Mouse (Mus musculus) hindbrain, postnatal 0 days (tissue): ENCODE measurements around the gene Tiam2. TPM values are rescaled to one million over a fixed set of nuclear protein-coding genes. Genes with fewer than 3 reads are reported as not detected.

Experiments used
- ATAC-seq: fragments of 200-750 bp; cut with Nextera tagmentation; 2 replicates; pipeline ENCODE4 v1.8.0; 2017; ENCODE audit warnings: mild to moderate bottlenecking, moderate TSS enrichment, moderate library complexity
- DNase-seq: peaks from one replicate; pipeline ENCODE4 v3.0.0-alpha.2; 2015; ENCODE audit warnings: low spot score
- H3K27ac ChIP-seq: fragments of 300-500 bp; sonication (generic); 2 replicates; pipeline ENCODE4 v1.5.1; 2014; ENCODE audit warnings: mild to moderate bottlenecking
- H3K27me3 ChIP-seq: fragments of 300-500 bp; sonication (generic); 2 replicates; pipeline ENCODE4 v1.6.1; 2014; ENCODE audit warnings: low read length, mixed read lengths; ENCODE audit not compliant: insufficient read depth
- H3K36me3 ChIP-seq: fragments of 300-500 bp; sonication (generic); 2 replicates; pipeline ENCODE4 v1.6.1; 2014; ENCODE audit warnings: low read length, mixed read lengths; ENCODE audit not compliant: insufficient read depth
- H3K4me1 ChIP-seq: fragments of 300-500 bp; sonication (generic); 2 replicates; pipeline ENCODE4 v1.6.1; 2014; ENCODE audit warnings: antibody characterized with exemption, low read length, mixed read lengths; ENCODE audit not compliant: insufficient read depth
- H3K4me2 ChIP-seq: fragments of 300-500 bp; sonication (generic); 2 replicates; pipeline ENCODE4 v1.6.1; 2014; ENCODE audit warnings: low read depth, mild to moderate bottlenecking, low read length, moderate library complexity, mixed read lengths
- H3K4me3 ChIP-seq: fragments of 300-500 bp; sonication (generic); 2 replicates; pipeline ENCODE4 v1.5.1; 2014; ENCODE audit warnings: low read length
- H3K9ac ChIP-seq: fragments of 300-500 bp; sonication (generic); replicated peaks from 2 replicates; pipeline ENCODE4 v1.6.1; 2014; ENCODE audit warnings: mild to moderate bottlenecking, low read length, moderate library complexity, mixed read lengths
- H3K9me3 ChIP-seq: fragments of 300-500 bp; sonication (generic); 2 replicates; pipeline ENCODE4 v1.6.1; 2016; ENCODE audit warnings: low read length, mixed read lengths
- CTCF ChIP-seq: IDR thresholded peaks from 2 replicates; pipeline ENCODE4 v1.5.1; 2016; ENCODE audit warnings: antibody characterized with exemption, control low read depth, low read depth
- WGBS: fragments of 180-500 bp; shearing (Covaris S2); extraction: QIAGEN DNeasy Blood & Tissue Kit; methylation state at CpG from one replicate; pipeline ENCODE4 v1.1.7; 2014; 5-methylcytosine and 5-hydroxymethylcytosine counted together
- polyA plus RNA-seq: library from polyadenylated mRNA; unstranded; fragments of >200 nt; fragmentation: Nextera tagmentation; extraction: Ambion mirVana; gene quantifications from 2 replicates; pipeline ENCODE4 v1.2.1, GENCODE M21; 2015
- total RNA-seq: library from RNA; depleted of rRNA; stranded (reverse); fragments of >200 nt; gene quantifications from 2 replicates; pipeline ENCODE4 v1.2.3, GENCODE M21; 2014

Tiam2 gene
- total and polyA plus RNA-seq, 2 experiments from 2014 or later, result 2.8 to 8.8 TPM

GRCm38 (mm10) chr17:3337525-3337888, 11.1 kb downstream of the Tiam2 start:
- 59% methylated on average over 4 of the region's 4 CpGs for WGBS
- DNase-seq (no peak), ATAC-seq (no peak)
- peak overlapping the region; percentile 85 for H3K27ac ChIP-seq
- H3K9me3 ChIP-seq, result no peaks in the 10 kb centered on the region
- no peak overlapping the region for H3K9ac ChIP-seq
- H3K27me3 ChIP-seq, result no peaks in the 10 kb centered on the region
- no peak overlapping the region for H3K4me3 ChIP-seq
- H3K4me2 ChIP-seq, result no peak overlapping the region
- TF ChIP-seq CTCF, result no peak
- peaks cover 11% of the 10 kb centered on the region for H3K4me1 ChIP-seq
- H3K36me3 ChIP-seq, result no peaks in the 10 kb centered on the region

- H3K4me1 ChIP-seq, result peaks cover 11% of the 10 kb centered on the region
- no peaks in the 10 kb centered on the region for H3K36me3 ChIP-seq
- TF ChIP-seq CTCF, result no peak
- peak; percentile 72 for ATAC-seq
- 43% methylated on average over 7 of the region's 7 CpGs for WGBS
- no peaks in the 10 kb centered on the region for H3K9me3 ChIP-seq
- H3K27ac ChIP-seq, result no peak overlapping the region
- DNase-seq, result peak; percentile 52
- no peak overlapping the region for H3K9ac ChIP-seq
- no peak overlapping the region for H3K4me2 ChIP-seq
- no peak overlapping the region for H3K4me3 ChIP-seq
- no peaks in the 10 kb centered on the region for H3K27me3 ChIP-seq
These were observed 12.4 kb downstream of the Tiam2 start for GRCm38 (mm10) chr17:3338821-3339220.

GRCm38 (mm10) chr17:3344872-3345271, 18.5 kb downstream of the Tiam2 start:
- H3K4me2 ChIP-seq, result no peak overlapping the region
- H3K9ac ChIP-seq, result no peak overlapping the region
- no peak overlapping the region for H3K4me3 ChIP-seq
- H3K36me3 ChIP-seq, result no peaks in the 10 kb centered on the region
- peak overlapping the region; percentile 56 for H3K27ac ChIP-seq
- TF ChIP-seq CTCF, result no peak
- peaks cover 10% of the 10 kb centered on the region; the same call in 1 of the 2 replicates for H3K4me1 ChIP-seq
- no peaks in the 10 kb centered on the region for H3K9me3 ChIP-seq
- peak; percentile 20 for DNase-seq
- no peaks in the 10 kb centered on the region for H3K27me3 ChIP-seq
- ATAC-seq, result peak; percentile 58; the same call in 1 of the 2 replicates
- 37% methylated on average over 7 of the region's 7 CpGs for WGBS

GRCm38 (mm10) chr17:3345276-3345885, 19.0 kb downstream of the Tiam2 start:
- Histone ChIP-seq H3K9me3 (no peaks in the 10 kb centered on the region), H3K4me3 (no peak overlapping the region), H3K36me3 (no peaks in the 10 kb centered on the region), H3K9ac (peak overlapping the region; percentile 37; the same call in 1 of the 2 replicates), H3K4me2 (no peak overlapping the region), H3K27ac (peak overlapping the region; percentile 56; the same call in 1 of the 2 replicates), H3K4me1 (peaks cover 10% of the 10 kb centered on the region; the same call in 1 of the 2 replicates), H3K27me3 (no peaks in the 10 kb centered on the region)
- DNase-seq (no peak), ATAC-seq (peak; percentile 38; the same call in 1 of the 2 replicates)
- WGBS, result 55% methylated on average over 12 of the region's 12 CpGs
- no peak for TF ChIP-seq CTCF

- Histone ChIP-seq H3K4me2 (no peak overlapping the region), H3K27me3 (no peaks in the 10 kb centered on the region), H3K9ac (no peak overlapping the region), H3K27ac (no peak overlapping the region), H3K4me3 (no peak overlapping the region), H3K9me3 (no peaks in the 10 kb centered on the region), H3K36me3 (no peaks in the 10 kb centered on the region), H3K4me1 (peaks cover 10% of the 10 kb centered on the region; the same call in 1 of the 2 replicates)
- ATAC-seq, result no peak
- no peak for DNase-seq
- TF ChIP-seq CTCF, result no peak
- WGBS, result 78% methylated on average over 2 of the region's 2 CpGs
These were observed 21.4 kb downstream of the Tiam2 start for GRCm38 (mm10) chr17:3347800-3348199.

- peaks cover 10% of the 10 kb centered on the region; the same call in 1 of the 2 replicates for H3K4me1 ChIP-seq
- 88% methylated on average over 5 of the region's 5 CpGs for WGBS
- H3K4me3 ChIP-seq, result no peak overlapping the region
- no peak for ATAC-seq
- H3K9ac ChIP-seq, result no peak overlapping the region
- TF ChIP-seq CTCF, result no peak
- no peak overlapping the region for H3K27ac ChIP-seq
- H3K4me2 ChIP-seq, result no peak overlapping the region
- H3K27me3 ChIP-seq, result no peaks in the 10 kb centered on the region
- no peaks in the 10 kb centered on the region for H3K9me3 ChIP-seq
- no peak for DNase-seq
- H3K36me3 ChIP-seq, result no peaks in the 10 kb centered on the region
These were observed 23.0 kb downstream of the Tiam2 start for GRCm38 (mm10) chr17:3349331-3349730.

GRCm38 (mm10) chr17:3349939-3350338, 23.6 kb downstream of the Tiam2 start:
- WGBS, result 73% methylated on average over 12 of the region's 12 CpGs
- no peaks in the 10 kb centered on the region for H3K27me3 ChIP-seq
- H3K4me3 ChIP-seq, result no peak overlapping the region
- H3K27ac ChIP-seq, result no peak overlapping the region
- no peak for ATAC-seq
- H3K4me2 ChIP-seq, result no peak overlapping the region
- no peak overlapping the region for H3K9ac ChIP-seq
- H3K36me3 ChIP-seq, result no peaks in the 10 kb centered on the region
- TF ChIP-seq CTCF, result no peak
- 0 out of 2 replicates have a peak, but pooled peaks cover 4% of the 10 kb centered on the region for H3K4me1 ChIP-seq
- no peaks in the 10 kb centered on the region for H3K9me3 ChIP-seq
- DNase-seq, result no peak
